Mouse (Mus musculus) intestine, embryonic 14.5 days (tissue): ENCODE measurements around the gene Foxs1. TPM values are rescaled to one million over a fixed set of nuclear protein-coding genes. Genes with fewer than 3 reads are reported as not detected.

Experiments used
- ATAC-seq: fragments of 200-750 bp; cut with Nextera tagmentation; replicated peaks from 2 replicates; pipeline ENCODE4 v1.8.0; 2017; ENCODE audit warnings: low read depth, moderate number of reproducible peaks, moderate TSS enrichment, moderate library complexity; ENCODE audit not compliant: low FRiP score, low TSS enrichment
- DNase-seq: peaks from one replicate; pipeline ENCODE4 v3.0.0-alpha.2; 2018; ENCODE audit warnings: low spot score
- H3K27ac ChIP-seq: fragments of 300-500 bp; sonication (generic); 2 replicates; pipeline ENCODE4 v1.5.1; 2014; ENCODE audit warnings: low read depth, mild to moderate bottlenecking, control low read depth
- H3K27me3 ChIP-seq: fragments of 300-500 bp; sonication (generic); replicated peaks from 2 replicates; pipeline ENCODE4 v1.6.1; 2014; ENCODE audit warnings: low read length, control low read depth; ENCODE audit not compliant: control insufficient read depth, insufficient read depth
- H3K36me3 ChIP-seq: fragments of 300-500 bp; sonication (generic); 2 replicates; pipeline ENCODE4 v1.6.1; 2014; ENCODE audit warnings: low read length, control low read depth; ENCODE audit not compliant: control insufficient read depth, insufficient read depth
- H3K4me1 ChIP-seq: fragments of 300-500 bp; sonication (generic); replicated peaks from 2 replicates; pipeline ENCODE4 v1.6.1; 2014; ENCODE audit warnings: low read length, control low read depth, mixed read lengths; ENCODE audit not compliant: control insufficient read depth, insufficient read depth
- H3K4me2 ChIP-seq: fragments of 300-500 bp; sonication (generic); 2 replicates; pipeline ENCODE4 v1.6.1; 2014; ENCODE audit warnings: low read length
- H3K4me3 ChIP-seq: fragments of 300-500 bp; sonication (generic); 2 replicates; pipeline ENCODE4 v1.5.1; 2014; ENCODE audit warnings: low read depth, low read length, control low read depth, mixed read lengths
- H3K9ac ChIP-seq: fragments of 300-500 bp; sonication (generic); 2 replicates; pipeline ENCODE4 v1.6.1; 2014; ENCODE audit warnings: mild to moderate bottlenecking, low read length
- H3K9me3 ChIP-seq: fragments of 300-500 bp; sonication (generic); 2 replicates; pipeline ENCODE4 v1.6.1; 2016; ENCODE audit warnings: low read length, control low read depth; ENCODE audit not compliant: control insufficient read depth
- WGBS: fragments of 180-500 bp; shearing (Covaris S2); extraction: QIAGEN DNeasy Blood & Tissue Kit; methylation state at CpG from one replicate; pipeline ENCODE4 v1.1.7; 2014; 5-methylcytosine and 5-hydroxymethylcytosine counted together
- polyA plus RNA-seq: library from polyadenylated mRNA; unstranded; fragments of >200 nt; fragmentation: Nextera tagmentation; extraction: Ambion mirVana; gene quantifications from 2 replicates; pipeline ENCODE4 v1.2.1, GENCODE M21; 2014

The Foxs1 gene
- polyA plus RNA-seq, 1 experiment from 2014 or later, result 2.5 TPM

- Histone ChIP-seq H3K9ac (no peak overlapping the region), H3K27ac (no peak overlapping the region), H3K4me1 (no peaks in the 10 kb centered on the region), H3K27me3 (peaks cover 75% of the 10 kb centered on the region), H3K4me3 (peak overlapping the region; percentile 54; the same call in 1 of the 2 replicates), H3K9me3 (no peaks in the 10 kb centered on the region), H3K36me3 (no peaks in the 10 kb centered on the region), H3K4me2 (peak overlapping the region; percentile 95; the same call in 1 of the 2 replicates)
- no peak for ATAC-seq
- 38% methylated on average over 11 of the region's 11 CpGs for WGBS
- DNase-seq, result no peak
Observed at GRCm38 (mm10) chr2:152950358-152951064, 17.5 kb upstream of the Foxs1 start.

- Histone ChIP-seq H3K4me2 (no peak overlapping the region), H3K9ac (no peak overlapping the region), H3K4me3 (no peak overlapping the region), H3K36me3 (no peaks in the 10 kb centered on the region), H3K27me3 (peaks cover 85% of the 10 kb centered on the region), H3K27ac (no peak overlapping the region), H3K9me3 (no peaks in the 10 kb centered on the region), H3K4me1 (no peaks in the 10 kb centered on the region)
- 84% methylated on average over 5 of the region's 5 CpGs for WGBS
- ATAC-seq (no peak), DNase-seq (no peak)
Observed at GRCm38 (mm10) chr2:152948438-152949020, 15.5 kb upstream of the Foxs1 start.

GRCm38 (mm10) chr2:152947098-152947497 lies 14.1 kb upstream of the Foxs1 start:
- no peaks in the 10 kb centered on the region for H3K36me3 ChIP-seq
- H3K27me3 ChIP-seq, result peaks cover 87% of the 10 kb centered on the region
- no peak overlapping the region for H3K27ac ChIP-seq
- no peaks in the 10 kb centered on the region for H3K9me3 ChIP-seq
- WGBS, result 43% methylated on average over 7 of the region's 7 CpGs
- H3K9ac ChIP-seq, result no peak overlapping the region
- ATAC-seq (no peak), DNase-seq (no peak)
- H3K4me1 ChIP-seq, result no peaks in the 10 kb centered on the region
- no peak overlapping the region for H3K4me3 ChIP-seq
- no peak overlapping the region for H3K4me2 ChIP-seq

- no peak overlapping the region for H3K4me2 ChIP-seq
- H3K27me3 ChIP-seq, result peaks cover 83% of the 10 kb centered on the region
- WGBS, result 49% methylated on average over 9 of the region's 9 CpGs
- no peak overlapping the region for H3K9ac ChIP-seq
- DNase-seq (no peak), ATAC-seq (no peak)
- H3K4me3 ChIP-seq, result no peak overlapping the region
- H3K27ac ChIP-seq, result no peak overlapping the region
- H3K4me1 ChIP-seq, result no peaks in the 10 kb centered on the region
- H3K36me3 ChIP-seq, result no peaks in the 10 kb centered on the region
- no peaks in the 10 kb centered on the region for H3K9me3 ChIP-seq
Observed at GRCm38 (mm10) chr2:152944013-152944412, 11.0 kb upstream of the Foxs1 start.

GRCm38 (mm10) chr2:152943568-152943967 lies 10.6 kb upstream of the Foxs1 start:
- H3K27ac ChIP-seq, result no peak overlapping the region
- ATAC-seq (no peak), DNase-seq (no peak)
- H3K36me3 ChIP-seq, result no peaks in the 10 kb centered on the region
- 7% methylated on average over 8 of the region's 8 CpGs for WGBS
- H3K4me2 ChIP-seq, result peak overlapping the region; percentile 58
- H3K4me3 ChIP-seq, result peak overlapping the region; percentile 36
- H3K4me1 ChIP-seq, result no peaks in the 10 kb centered on the region
- H3K9ac ChIP-seq, result no peak overlapping the region
- peaks cover 79% of the 10 kb centered on the region for H3K27me3 ChIP-seq
- H3K9me3 ChIP-seq, result no peaks in the 10 kb centered on the region

GRCm38 (mm10) chr2:152942898-152943515 lies 10.0 kb upstream of the Foxs1 start:
- H3K4me2 ChIP-seq, result peak overlapping the region; percentile 58
- no peak for DNase-seq
- H3K4me3 ChIP-seq, result peak overlapping the region; percentile 36
- no peaks in the 10 kb centered on the region for H3K4me1 ChIP-seq
- no peak overlapping the region for H3K9ac ChIP-seq
- 1% methylated on average over 40 of the region's 65 CpGs for WGBS
- no peak overlapping the region for H3K27ac ChIP-seq
- no peaks in the 10 kb centered on the region for H3K36me3 ChIP-seq
- ATAC-seq, result no peak
- peaks cover 76% of the 10 kb centered on the region for H3K27me3 ChIP-seq
- no peaks in the 10 kb centered on the region for H3K9me3 ChIP-seq

- Histone ChIP-seq H3K27me3 (peaks cover 70% of the 10 kb centered on the region), H3K4me1 (no peaks in the 10 kb centered on the region), H3K27ac (no peak overlapping the region), H3K9ac (no peak overlapping the region), H3K4me2 (no peak overlapping the region), H3K9me3 (no peaks in the 10 kb centered on the region), H3K4me3 (no peak overlapping the region), H3K36me3 (no peaks in the 10 kb centered on the region)
- 23% methylated on average over 7 of the region's 7 CpGs for WGBS
- no peak for DNase-seq
- no peak for ATAC-seq
Observed at GRCm38 (mm10) chr2:152941776-152942175, 8.8 kb upstream of the Foxs1 start.

- Histone ChIP-seq H3K4me2 (no peak overlapping the region), H3K27ac (no peak overlapping the region), H3K4me3 (no peak overlapping the region), H3K27me3 (peaks cover 71% of the 10 kb centered on the region), H3K9me3 (no peaks in the 10 kb centered on the region), H3K9ac (no peak overlapping the region), H3K4me1 (no peaks in the 10 kb centered on the region), H3K36me3 (no peaks in the 10 kb centered on the region)
- DNase-seq (no peak), ATAC-seq (no peak)
- WGBS, result 81% methylated on average over 6 of the region's 6 CpGs
Observed at GRCm38 (mm10) chr2:152941106-152941505, 8.1 kb upstream of the Foxs1 start.
